Mouse (Mus musculus): ENCODE results near the gene Lars2.

Lars2 gene

DNA sequence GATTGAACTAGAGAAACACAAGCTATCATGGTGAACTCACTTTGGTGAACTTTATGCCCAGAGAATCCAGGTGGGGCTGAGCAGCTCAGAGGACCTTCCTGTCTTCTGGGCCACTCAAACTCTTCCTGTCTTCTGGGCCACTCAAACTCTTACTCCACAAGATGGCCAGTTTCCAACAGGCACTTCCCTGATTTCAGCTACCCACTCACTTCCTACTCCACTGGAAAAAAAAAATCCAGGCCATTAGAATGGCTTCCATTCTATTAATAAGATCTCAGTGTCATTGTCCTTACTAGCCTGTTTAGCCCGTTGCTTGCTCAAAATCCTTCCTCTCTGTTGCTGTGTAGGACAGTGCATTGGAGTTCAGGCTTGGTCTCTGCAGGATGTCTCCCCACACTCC lies 108.8 kb downstream of the Lars2 start:
- no peak for DNase-seq (ENCODE audit: low read depth in 2 of 2, low spot score in 2 of 2)

DNA sequence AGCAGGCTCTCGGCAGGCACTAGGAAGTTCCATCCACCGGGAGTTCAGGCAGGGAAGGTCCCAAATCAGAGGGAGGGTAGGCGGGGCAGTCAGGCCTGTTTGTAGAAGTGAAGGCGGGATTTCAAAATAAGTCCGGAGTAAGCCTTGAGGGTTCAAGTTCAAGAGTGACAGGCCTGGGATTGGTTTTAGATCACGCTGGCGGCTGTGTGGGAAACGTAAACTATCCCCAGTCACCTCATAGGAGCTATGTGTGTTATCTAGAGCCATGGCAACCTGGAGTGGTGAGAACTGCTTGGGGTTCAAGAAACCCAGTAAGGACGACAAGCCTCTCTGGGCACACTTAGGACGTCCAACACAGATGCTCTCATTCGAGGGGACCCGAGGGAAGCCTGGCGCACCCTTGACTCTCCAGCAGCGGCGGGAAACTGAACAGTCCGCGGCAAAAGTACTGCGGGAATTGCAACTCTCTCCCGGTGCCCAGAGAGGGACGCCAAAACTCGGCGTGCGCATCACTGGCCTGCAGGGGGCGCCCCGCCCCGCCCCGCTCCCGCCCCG lies 111.4 kb downstream of the Lars2 start:
- DNase-seq (ENCODE audit: low read depth in 2 of 2, low spot score in 2 of 2) = peak in 1 of 2 experiments; percentile 27

DNA sequence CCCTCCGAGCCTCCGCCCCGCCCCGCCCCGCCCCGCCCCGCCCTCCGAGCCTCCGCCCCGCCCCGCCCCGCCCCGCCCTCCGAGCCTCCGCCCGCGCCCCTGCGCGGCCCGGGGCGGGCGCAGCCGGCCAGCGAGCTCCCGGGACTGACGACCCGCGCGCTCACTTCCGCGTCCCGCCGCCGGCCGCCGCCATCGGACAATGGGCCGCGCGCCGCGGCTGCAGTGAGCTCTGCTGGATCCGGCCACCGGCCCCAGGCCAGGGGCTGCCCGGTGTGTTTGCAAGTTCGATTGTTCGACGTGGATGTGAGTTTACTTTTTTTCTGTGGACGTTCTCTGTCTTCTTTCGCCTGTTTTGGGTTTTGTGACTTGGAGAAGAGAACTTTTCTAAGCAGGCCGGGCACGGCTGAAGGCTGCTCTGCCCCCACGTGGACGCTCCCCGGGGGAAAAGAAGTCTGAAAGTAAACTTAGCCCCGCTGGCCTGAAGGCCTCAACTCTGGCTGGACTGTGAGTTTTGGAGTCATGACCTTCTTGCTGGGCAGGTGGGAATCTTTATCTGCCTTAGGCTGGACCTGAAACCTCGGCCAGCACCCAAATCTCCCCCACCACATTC lies 112.0 kb downstream of the Lars2 start, which contains the start of gene Limd1:
TSS of gene Limd1 (plus strand) at position 121 of the 610 bp plus-strand sequence.
- peak; percentile 30 to 50 for DNase-seq (ENCODE audit: low read depth in 2 of 2, low spot score in 2 of 2)

DNA sequence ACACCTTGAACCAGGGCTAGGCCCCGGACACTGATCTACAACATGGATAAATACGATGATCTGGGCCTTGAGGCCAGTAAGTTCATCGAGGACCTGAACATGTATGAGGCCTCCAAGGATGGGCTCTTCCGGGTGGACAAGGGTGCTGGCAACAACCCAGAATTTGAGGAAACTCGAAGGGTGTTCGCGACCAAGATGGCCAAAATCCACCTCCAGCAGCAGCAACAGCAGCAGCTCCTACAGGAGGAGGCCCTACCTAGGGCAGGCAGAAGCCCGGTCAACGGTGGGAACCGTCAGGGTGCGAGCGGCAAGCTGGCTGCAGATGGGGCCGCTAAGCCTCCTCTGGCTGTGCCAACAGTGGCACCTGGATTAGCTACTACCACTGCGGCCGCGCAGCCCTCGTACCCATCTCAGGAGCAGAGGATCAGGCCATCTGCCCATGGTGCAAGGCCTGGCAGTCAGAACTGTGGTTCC lies 112.5 kb downstream of the Lars2 start:
- DNase-seq (ENCODE audit: low read depth in 2 of 2, low spot score in 2 of 2) = peak in 1 of 2 experiments; percentile 9

DNA sequence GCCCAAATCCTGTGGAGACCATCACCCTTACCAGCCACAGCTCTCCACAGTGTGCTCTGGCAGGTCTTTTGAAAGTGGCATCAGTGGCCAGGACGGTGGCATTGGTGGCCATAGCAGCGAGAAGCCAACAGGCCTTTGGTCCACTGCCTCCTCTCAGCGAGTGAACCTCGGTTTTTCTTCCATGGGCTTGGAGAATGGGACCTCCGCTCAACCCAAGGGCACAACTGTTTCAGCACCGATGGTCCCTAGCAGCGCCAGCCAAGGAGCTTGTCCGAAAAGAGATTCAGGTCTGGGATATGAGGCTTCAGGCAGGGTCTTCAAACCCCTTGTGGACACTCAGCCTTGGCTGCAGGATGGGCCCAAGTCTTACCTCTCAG lies 113.1 kb downstream of the Lars2 start:
- DNase-seq (ENCODE audit: low read depth in 2 of 2, low spot score in 2 of 2) = no peak

DNA sequence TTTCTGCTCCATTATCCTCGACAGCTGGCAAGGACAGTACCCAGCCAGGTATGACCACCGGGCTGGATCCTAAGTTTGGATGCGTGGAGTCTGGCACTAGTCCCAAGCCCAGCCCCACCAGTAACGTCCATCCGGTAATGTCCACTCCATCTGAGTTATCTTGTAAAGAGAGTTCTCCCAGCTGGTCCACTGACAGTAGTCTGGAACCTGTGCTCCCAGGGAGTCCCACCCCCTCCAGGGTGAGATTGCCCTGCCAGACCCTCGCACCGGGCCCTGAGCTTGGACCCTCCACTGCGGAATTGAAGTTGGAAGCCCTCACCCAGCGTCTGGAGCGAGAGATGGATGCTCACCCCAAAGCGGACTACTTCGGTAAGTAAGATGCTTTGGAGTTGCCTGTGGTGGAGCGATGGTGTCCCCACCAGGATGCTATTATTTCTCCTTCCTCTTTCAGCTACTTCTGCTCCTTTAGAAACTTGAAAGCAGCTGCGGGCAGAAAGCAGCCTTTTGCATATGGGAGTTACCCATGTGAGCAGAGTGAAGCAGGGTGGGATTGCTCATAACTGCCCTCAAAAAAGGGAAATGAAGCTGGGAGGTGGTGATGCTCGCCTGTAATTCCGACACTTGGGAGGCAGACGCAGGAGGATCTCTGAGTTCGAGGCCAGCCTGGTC lies 113.7 kb downstream of the Lars2 start:
- no peak for DNase-seq (ENCODE audit: low read depth in 2 of 2, low spot score in 2 of 2)

DNA sequence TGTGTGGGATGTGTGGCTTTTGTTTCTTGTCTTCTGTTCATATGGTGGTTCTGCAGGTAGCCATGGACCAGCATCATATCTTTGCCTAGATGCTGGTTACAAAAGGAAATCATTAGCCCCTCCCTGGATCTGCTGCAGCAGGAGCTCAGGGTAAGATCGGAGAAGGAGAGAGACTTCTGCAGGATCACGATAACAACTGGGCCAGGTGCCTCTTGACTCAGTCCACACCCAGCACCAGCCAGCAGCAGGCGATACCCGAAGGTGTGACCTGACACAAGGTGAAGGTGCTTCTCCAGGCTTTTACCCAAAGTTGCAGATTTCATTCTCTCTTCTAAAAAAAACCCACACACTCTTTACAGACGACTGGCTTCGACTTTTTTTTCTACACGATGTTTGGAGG lies 114.4 kb downstream of the Lars2 start:
- DNase-seq (ENCODE audit: low read depth in 2 of 2, low spot score in 2 of 2) = no peak

DNA sequence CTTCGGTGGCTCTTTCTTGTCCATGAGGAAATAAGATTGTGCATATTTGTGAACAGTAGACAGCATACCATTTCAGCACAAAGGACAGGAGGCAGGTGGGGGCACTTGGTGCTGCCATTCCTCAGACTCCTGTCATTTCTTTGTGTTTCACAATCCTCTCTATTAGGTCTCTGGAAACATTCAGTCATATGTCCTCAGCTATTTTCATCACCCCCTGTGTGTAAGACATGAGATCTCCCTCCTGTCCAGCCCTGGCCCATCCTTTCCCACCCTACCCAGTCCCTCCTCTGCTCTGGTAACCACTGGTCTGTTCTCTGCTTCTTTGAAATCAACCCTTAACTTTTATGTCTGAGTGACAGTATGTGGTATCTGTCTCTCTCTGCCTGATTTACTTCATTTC lies 116.9 kb downstream of the Lars2 start:
- no peak for DNase-seq (ENCODE audit: low read depth in 2 of 2, low spot score in 2 of 2)

DNA sequence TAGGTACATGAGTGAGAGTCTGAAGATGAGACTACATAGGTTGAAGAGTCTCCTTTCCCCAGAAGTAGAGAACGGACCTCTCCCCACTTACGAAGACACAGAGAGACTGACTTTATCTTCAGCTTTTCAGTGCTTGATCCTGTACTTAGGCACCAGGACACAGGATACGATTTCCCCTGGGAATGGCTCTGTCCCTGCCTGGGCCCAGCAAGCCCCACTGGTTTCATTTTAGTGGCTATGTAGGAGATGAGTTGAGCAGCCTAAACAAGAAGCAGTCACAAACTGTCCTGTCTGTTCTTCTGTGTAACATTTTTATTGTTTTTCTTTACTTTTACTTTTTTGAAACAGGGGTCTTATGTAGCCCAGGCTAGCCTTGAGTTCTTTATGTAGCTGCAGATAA lies 118.1 kb downstream of the Lars2 start:
- DNase-seq (ENCODE audit: low read depth in 2 of 2, low spot score in 2 of 2) = no peak

DNA sequence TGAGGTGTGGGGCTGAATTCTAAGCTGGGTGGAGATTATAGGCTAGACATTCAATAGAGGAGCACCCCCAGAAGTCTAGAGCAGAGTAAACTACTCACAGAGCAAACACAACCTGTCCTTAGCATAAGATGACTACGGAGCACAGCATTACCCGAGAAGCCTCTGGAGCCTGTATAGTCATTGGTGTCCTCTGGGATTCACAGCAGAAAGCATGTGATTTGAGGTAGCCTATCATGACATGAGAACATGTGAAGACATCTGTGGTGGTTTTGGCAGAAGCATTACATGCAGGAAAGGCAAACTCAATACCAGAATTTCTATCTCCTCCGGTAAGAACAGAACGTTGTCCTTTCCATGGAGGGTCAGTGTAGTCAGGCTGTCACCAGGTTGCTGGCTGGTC lies 118.8 kb downstream of the Lars2 start:
- no peak for DNase-seq (ENCODE audit: low read depth in 2 of 2, low spot score in 2 of 2)

DNA sequence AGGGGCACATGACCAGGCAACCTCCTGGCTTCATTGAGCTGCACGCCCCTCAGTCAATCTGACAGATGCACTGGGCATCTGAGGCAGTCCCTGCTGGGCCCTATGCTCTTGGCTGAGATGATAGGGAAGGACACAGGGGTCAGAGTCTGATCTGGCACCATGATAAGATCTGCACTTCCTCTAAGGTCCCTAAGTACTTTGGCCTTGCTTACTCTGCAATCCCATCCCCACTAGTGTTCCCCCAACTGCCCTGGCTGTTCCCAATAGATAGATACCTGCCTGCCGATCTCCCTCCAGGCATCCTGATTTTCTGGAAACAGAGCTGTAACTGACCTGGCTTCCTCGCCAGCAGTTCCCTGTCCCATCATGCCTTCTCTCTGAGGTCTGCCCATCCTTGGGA lies 119.9 kb downstream of the Lars2 start:
- DNase-seq (ENCODE audit: low read depth in 2 of 2, low spot score in 2 of 2) = no peak

DNA sequence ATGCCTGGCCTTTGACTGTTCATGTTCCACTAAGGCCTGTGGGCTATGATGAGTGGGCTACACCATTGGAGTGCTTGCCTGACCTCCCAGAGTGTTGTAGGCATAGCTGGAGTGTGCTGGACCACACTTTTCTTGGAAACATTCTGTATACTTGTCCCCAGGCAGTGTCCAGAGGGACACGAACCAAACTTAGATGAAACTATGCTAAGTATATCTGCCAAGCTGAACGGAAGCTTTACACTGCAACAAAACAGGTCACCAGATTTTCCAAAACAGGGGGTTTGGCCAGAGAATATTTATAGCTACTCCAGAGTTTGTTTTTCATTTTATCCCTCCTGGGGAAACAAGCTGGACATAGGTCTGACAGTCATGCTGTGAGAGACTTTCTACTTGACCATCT lies 122.3 kb downstream of the Lars2 start:
- no peak for DNase-seq (ENCODE audit: low read depth in 2 of 2, low spot score in 2 of 2)

DNA sequence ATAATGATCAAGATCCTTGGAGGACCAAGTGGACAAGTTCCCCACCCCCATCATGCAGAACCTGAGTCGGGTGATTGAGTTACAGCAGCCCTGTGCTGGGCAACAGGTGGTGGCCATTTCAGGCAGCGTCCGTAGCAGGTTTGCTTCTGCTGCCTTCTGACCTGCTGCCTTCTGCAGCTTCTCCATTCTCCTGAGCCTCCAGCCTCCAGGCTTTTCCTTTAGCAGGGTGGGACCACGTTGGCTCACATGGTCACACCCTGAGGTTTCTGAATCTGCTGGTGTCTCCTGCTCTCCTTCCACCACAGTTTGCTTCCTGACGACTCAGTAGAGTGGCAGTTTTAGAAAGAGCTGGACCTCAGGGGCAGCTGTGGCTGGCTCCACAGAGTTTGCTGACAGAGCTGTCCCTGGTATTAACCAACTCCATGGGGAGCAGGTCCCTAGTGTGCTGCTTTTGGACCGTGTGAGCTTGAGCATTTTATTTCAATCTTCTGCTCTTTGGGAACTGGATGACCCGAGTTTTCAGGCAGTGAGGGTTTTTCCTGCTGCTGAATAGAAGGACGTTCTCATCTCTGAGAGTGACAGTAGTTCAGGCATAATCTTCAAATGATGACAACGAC lies 123.1 kb downstream of the Lars2 start:
- no peak for DNase-seq (ENCODE audit: low read depth in 2 of 2, low spot score in 2 of 2)

DNA sequence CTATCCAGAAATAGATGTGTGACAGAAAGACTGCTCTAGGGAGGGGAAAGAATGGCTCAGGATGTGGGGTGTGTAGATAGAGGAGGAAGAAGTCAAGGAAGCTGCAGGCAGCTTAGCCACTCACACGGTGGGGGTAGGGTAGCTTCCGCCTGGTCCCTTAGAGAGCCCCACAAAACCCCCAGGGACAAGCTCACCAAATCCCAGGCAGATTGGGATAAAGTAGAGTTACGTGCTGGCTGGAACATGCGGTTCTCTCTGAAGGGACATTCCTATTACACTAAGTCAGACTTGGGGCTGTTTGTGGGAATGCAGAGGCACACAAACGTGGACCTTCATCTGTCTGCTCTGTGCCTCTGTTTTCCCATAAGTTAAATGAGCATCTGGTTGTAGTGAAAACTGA lies 124.2 kb downstream of the Lars2 start:
- DNase-seq (ENCODE audit: low read depth in 2 of 2, low spot score in 2 of 2) = no peak

DNA sequence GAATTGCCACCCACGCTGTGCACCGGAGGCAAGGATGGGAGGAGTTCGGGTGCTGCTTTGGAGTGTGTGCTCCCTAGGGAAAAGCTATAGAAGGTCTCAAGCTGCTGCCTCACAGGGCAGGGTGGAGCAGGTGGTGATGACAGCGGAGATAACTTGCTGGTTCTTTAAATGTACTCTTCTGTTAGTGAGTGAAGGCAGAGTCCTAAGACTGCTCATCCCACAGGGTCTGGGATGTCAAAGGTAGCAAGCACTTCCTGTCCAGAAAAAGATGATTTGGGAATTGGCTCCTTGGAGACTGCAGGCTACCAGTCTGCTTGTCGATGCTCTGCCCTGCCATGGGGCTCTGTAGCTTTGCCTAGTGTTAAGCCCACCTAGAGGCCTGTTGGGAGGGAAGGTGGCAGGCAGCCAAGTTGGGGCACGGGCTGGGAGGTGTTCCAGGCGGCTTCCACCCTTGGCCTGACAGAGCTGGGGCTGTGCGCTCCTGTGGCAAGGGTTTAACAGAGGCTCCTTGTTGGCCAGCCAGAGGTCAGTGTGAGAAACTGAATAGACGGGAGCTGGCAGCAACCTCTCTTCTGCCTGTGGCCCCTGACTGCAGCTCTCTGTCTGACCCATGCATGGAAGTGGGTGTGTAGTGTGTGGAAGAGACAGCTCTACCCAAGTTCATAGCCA lies 125.3 kb downstream of the Lars2 start:
- DNase-seq (ENCODE audit: low read depth in 2 of 2, low spot score in 2 of 2) = no peak

DNA sequence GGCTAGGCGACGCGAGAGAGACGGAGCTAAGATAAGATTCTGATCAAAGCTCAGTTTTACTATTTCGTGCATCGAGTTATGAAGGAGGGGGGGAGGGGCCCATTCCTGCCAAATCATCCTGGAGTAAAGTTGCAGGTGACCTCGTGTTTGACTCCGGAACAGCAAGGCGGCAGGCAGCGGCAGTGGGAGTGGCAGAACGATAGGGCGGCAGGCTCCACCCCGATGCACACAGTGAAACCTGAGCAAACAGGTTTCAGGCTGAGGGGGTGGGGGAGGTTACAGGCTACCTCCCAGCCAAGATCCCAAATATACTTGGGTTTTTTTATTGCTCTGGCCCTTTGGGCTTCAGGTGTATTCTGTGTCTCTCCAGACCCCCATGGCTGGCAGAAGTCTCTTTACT lies 129.9 kb downstream of the Lars2 start:
- DNase-seq (ENCODE audit: low read depth in 2 of 2, low spot score in 2 of 2) = no peak

DNA sequence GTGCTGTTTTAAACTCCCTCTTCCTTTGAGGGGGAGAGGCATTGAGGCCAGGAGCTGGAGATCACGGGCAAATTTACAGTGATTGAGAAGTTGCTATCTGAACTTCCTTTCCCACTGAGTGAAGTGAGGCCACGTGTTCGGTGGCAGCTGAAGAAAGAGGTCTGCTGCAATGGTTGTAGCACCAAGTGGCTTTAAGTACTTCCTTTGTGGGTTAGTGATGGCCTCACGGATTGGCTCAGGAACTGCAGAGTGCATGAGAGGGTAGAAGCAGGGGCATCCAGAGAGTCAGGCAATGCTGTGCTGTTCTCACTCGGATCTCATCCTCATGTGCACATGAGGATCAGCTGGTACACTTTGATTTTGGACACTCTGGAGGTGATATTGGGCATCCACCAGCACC lies 131.2 kb downstream of the Lars2 start:
- DNase-seq (ENCODE audit: low read depth in 2 of 2, low spot score in 2 of 2) = no peak

DNA sequence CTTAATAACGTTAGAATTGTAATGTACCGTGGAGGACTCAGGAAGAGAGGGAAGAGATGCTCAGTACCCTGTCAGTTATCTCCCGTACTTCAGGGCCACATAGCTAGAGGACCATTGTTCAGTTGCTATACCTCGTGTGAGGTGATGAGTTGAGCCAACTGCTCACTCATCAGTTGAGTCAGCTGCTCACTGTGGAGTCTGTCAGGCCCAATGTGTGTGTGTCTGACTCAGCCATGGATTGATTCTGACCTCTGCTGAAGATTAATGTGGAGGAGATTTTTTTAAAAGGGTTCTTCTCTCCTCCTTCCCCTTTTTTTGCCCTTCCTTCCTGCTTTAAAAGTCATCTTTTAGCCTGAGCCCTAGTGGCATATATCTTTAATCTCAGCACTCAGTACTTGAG lies 133.8 kb downstream of the Lars2 start:
- DNase-seq (ENCODE audit: low read depth in 2 of 2, low spot score in 2 of 2) = no peak

DNA sequence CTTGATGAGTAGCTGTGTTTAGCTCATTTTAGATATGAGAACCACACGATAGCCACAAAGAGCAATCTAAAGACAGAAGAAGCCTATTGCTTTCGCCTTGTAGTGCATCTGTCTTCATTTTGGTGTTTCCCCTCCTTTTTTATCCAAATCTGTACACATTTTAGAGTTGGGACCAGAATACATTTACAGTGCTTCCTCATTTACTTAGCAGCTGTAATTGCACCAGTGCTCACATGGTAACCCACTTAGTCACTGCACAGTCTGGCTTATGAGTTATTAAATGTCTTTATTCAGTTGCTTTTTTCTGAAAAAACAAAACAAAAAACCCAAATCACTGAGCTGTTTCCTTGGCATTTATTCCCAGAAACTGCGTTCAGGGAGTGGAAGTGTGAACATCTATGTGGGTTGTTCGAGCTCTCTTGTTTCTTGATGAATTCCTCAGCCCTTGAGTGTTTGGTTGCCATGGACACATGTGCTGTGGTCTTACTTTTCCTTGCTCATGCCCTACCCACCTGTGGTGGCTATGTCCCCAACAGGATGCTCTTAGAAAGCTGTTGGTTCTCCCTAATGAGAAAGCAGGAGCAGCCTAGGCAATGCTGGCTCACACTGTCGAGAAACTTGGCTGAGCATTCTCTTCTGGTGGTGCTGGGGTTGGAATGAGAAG lies 136.6 kb downstream of the Lars2 start:
- DNase-seq (ENCODE audit: low read depth in 2 of 2, low spot score in 2 of 2) = no peak

DNA sequence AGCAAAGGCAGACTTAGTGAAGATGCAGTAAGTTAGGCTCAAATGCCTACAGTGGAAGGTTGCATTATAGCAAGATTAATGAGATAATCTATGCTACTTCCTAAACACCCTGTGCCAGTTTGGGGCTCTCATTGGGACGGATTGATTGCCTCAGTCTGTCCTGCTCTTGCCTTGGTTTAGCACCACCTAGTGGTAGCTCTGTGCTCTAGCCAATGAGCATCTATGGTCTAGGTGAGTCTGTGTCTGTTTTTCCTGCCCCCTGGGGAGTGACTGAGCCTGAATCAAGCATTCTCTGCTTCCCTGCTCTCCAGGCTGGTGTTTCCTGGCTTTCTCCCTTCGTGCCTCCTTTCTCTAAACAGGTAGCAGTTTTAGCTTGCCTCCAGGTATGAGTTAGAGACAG lies 137.6 kb downstream of the Lars2 start:
- peak; percentile 55 to 72 for DNase-seq (ENCODE audit: low read depth in 2 of 2, low spot score in 2 of 2)

DNA sequence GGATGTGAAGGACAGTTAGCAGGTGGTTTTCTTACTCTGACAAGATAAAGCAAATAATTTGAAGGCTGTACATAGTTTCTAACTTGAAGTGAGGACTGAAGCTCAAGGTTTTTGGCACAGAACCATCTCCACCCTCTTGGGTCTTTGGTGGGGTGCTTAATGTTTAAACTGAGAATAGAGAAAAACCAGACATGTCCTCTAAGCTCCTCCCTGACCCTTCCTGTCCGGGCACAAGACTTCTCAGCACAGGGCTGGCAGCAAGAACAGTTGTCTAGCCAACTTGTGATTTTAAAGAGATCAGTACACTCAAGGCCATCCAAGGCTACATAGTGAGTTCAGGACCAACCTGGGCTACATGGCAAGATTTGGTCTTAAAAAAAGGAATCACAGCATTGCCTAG lies 138.9 kb downstream of the Lars2 start:
- DNase-seq (ENCODE audit: low read depth in 2 of 2, low spot score in 2 of 2) = no peak

Measured in CD8-positive naive resting alpha-beta T cell, adult 2 months (primary cell).